Comparison of ENCODE assay signal across 13 mouse cellular contexts in genomic region chr2:72478921-72479320, GRCm38 (mm10). TPM values are rescaled to one million over a fixed set of nuclear protein-coding genes. Genes with fewer than 3 reads are reported as not detected.
DNase-seq lines count a peak whose midpoint lies in the region; ATAC-seq and TF ChIP-seq lines count a peak whose summit lies in the region.
"Had no signal": no experiment of that assay in that cellular context is flagged by ENCODE, and none has a peak within 500 bp of the region (broad histone marks: within the 10 kb centered on the region; RNA-seq: fewer than 3 reads in every experiment).

No protein-coding gene starts in this region.

- no peak overlapping the region for H3K9ac ChIP-seq in heart, embryonic 16.5 days (ENCODE audit: low read length)
- no peak overlapping the region for H3K9ac ChIP-seq in stomach, embryonic 14.5 days (replicated peaks; ENCODE audit: low read depth, low read length)
- H3K9ac ChIP-seq in stomach, postnatal 0 days (ENCODE audit: low read length) = no peak overlapping the region

- H3K27ac ChIP-seq in heart, embryonic 16.5 days (ENCODE audit: low read length) = no peak overlapping the region
- H3K27ac ChIP-seq in heart, embryonic 10.5 days = no peak overlapping the region
- no peak overlapping the region for H3K27ac ChIP-seq in stomach, embryonic 14.5 days (ENCODE audit: low read length)
- no peak overlapping the region for H3K27ac ChIP-seq in stomach, postnatal 0 days (replicated peaks)
- H3K27ac ChIP-seq: kidney, postnatal 0 days had no signal

- 0 out of 2 replicates have a peak overlapping the region, but pooled peaks have one; percentile 14 for H3K4me2 ChIP-seq in heart, embryonic 16.5 days (ENCODE audit: low read depth, low read length)
- H3K4me2 ChIP-seq in stomach, embryonic 14.5 days (replicated peaks; ENCODE audit: low read depth, low read length) = peak overlapping the region; percentile 89; the same call in 1 of the 2 replicates
- H3K4me2 ChIP-seq in stomach, postnatal 0 days (replicated peaks; ENCODE audit: low read depth) = no peak overlapping the region

- peaks cover 17% of the 10 kb centered on the region for H3K36me3 ChIP-seq in heart, embryonic 16.5 days (ENCODE audit: control insufficient read depth, insufficient read depth)
- H3K36me3 ChIP-seq in heart, embryonic 10.5 days = peaks cover 53% of the 10 kb centered on the region
- peaks cover 42% of the 10 kb centered on the region for H3K36me3 ChIP-seq in stomach, embryonic 14.5 days (ENCODE audit: control insufficient read depth, insufficient read depth, low read length)
- peaks cover 13% of the 10 kb centered on the region for H3K36me3 ChIP-seq in stomach, postnatal 0 days (ENCODE audit: control insufficient read depth, insufficient read depth, low read length)

- no peaks in the 10 kb centered on the region for H3K27me3 ChIP-seq in heart, embryonic 16.5 days (ENCODE audit: control insufficient read depth, insufficient read depth, low read length)
- H3K27me3 ChIP-seq in heart, embryonic 10.5 days (ENCODE audit: insufficient read depth, poor library complexity, severe bottlenecking) = no peaks in the 10 kb centered on the region
- H3K27me3 ChIP-seq in stomach, embryonic 14.5 days (ENCODE audit: control insufficient read depth, insufficient read depth, low read length) = no peaks in the 10 kb centered on the region
- no peaks in the 10 kb centered on the region for H3K27me3 ChIP-seq in stomach, postnatal 0 days (ENCODE audit: control insufficient read depth, insufficient read depth, low read length)

- no peak for TF ChIP-seq EP300 in stomach, postnatal 0 days (optimal IDR thresholded peaks at IDR 0.05)

- H3K4me3 ChIP-seq in heart, embryonic 16.5 days (ENCODE audit: low read length) = no peak overlapping the region
- H3K4me3 ChIP-seq in heart, embryonic 10.5 days = no peak overlapping the region
- no peak overlapping the region for H3K4me3 ChIP-seq in stomach, embryonic 14.5 days (ENCODE audit: low read depth, low read length)
- H3K4me3 ChIP-seq in stomach, postnatal 0 days (ENCODE audit: low read depth, low read length) = no peak overlapping the region
- H3K4me3 ChIP-seq: myocyte had no signal

- 69% methylated on average over 13 of the region's 13 CpGs for WGBS in heart, embryonic 16.5 days
- 84% methylated on average over 13 of the region's 13 CpGs for WGBS in heart, embryonic 10.5 days
- 68% methylated on average over 13 of the region's 13 CpGs for WGBS in stomach, embryonic 14.5 days
- 63% methylated on average over 13 of the region's 13 CpGs for WGBS in stomach, postnatal 0 days

- no peak for DNase-seq in heart, embryonic 10.5 days (ENCODE audit: low spot score)
- DNase-seq in stomach, postnatal 0 days (ENCODE audit: low spot score) = no peak
- DNase-seq in naive thymus-derived CD4-positive, alpha-beta T cell, adult 2 months (ENCODE audit: low read depth) = peak; percentile 9
- DNase-seq in layer of hippocampus, adult 9-10 months (ENCODE audit: low spot score) = no peak
- no peak for DNase-seq in frontal cortex, postnatal 14 days (ENCODE audit: low spot score in 2 of 2)
- DNase-seq: embryo, embryonic 11 days; gastrocnemius, postnatal 14 days; lung, adult 2 months had no signal

- peaks cover 25% of the 10 kb centered on the region for H3K4me1 ChIP-seq in heart, embryonic 16.5 days (ENCODE audit: control insufficient read depth, insufficient read depth, low read length)
- H3K4me1 ChIP-seq in heart, embryonic 10.5 days = peaks cover 33% of the 10 kb centered on the region
- peaks cover 27% of the 10 kb centered on the region for H3K4me1 ChIP-seq in stomach, embryonic 14.5 days (ENCODE audit: control insufficient read depth, insufficient read depth, low read length)
- no peaks in the 10 kb centered on the region; the same call in 1 of the 2 replicates for H3K4me1 ChIP-seq in stomach, postnatal 0 days (replicated peaks; ENCODE audit: control insufficient read depth, insufficient read depth)

- ATAC-seq in heart, embryonic 16.5 days (replicated peaks; ENCODE audit: extremely low read depth, insufficient read depth, low FRiP score) = no peak
- ATAC-seq in stomach, embryonic 14.5 days (ENCODE audit: insufficient number of reproducible peaks, insufficient read depth, low FRiP score, low read depth) = no peak
- no peak for ATAC-seq in stomach, postnatal 0 days (ENCODE audit: low FRiP score, low TSS enrichment)
- no peak for ATAC-seq in granulocyte monocyte progenitor cell, adult 5-6 weeks (replicated peaks; ENCODE audit: poor library complexity, severe bottlenecking)

- no peaks in the 10 kb centered on the region for H3K9me3 ChIP-seq in heart, embryonic 16.5 days (replicated peaks; ENCODE audit: control insufficient read depth, low read length)
- no peaks in the 10 kb centered on the region for H3K9me3 ChIP-seq in heart, embryonic 10.5 days
- H3K9me3 ChIP-seq in stomach, embryonic 14.5 days (ENCODE audit: control insufficient read depth, low read depth, low read length) = no peaks in the 10 kb centered on the region
- no peaks in the 10 kb centered on the region for H3K9me3 ChIP-seq in stomach, postnatal 0 days (ENCODE audit: control insufficient read depth, low read length)

- TF ChIP-seq CTCF in stomach, postnatal 0 days (IDR thresholded peaks at IDR 0.05; ENCODE audit: low read depth) = no peak

RNA-seq across cellular contexts. Expression of gene Cdca7, which starts 3.0 kb away (rescaled TPM):
- 56.1 and 90.4 TPM in 2 replicates for polyA plus RNA-seq in heart, embryonic 16.5 days (2015; fragmentation: Nextera tagmentation; extraction: Ambion mirVana)
- 72.0 and 119 TPM in 2 replicates for polyA plus RNA-seq in heart, embryonic 10.5 days (2016; fragmentation: Nextera tagmentation; extraction: Ambion mirVana)
- 151 and 157 TPM in 2 replicates for polyA plus RNA-seq in stomach, embryonic 14.5 days (2014; fragmentation: Nextera tagmentation; extraction: Ambion mirVana)
- polyA plus RNA-seq in stomach, postnatal 0 days (2015; fragmentation: Nextera tagmentation; extraction: Ambion mirVana) = 40.3 and 42.7 TPM in 2 replicates
- total RNA-seq in granulocyte monocyte progenitor cell, adult 5-6 weeks (2014; fragmentation: Nextera tagmentation) = 231 and 236 TPM in 2 replicates
- total RNA-seq in granulocyte monocyte progenitor cell, adult 5-6 weeks (2017) = 240 and 269 TPM in 2 replicates
